Mouse (Mus musculus) bone marrow macrophage, adult 2 months (primary cell): Measurements from ENCODE around the gene Ift172.

Source experiments
- CTCF ChIP-seq: IDR thresholded peaks from 2 replicates; pipeline ENCODE4 v1.5.1; 2012; ENCODE audit warnings: low read depth, mild to moderate bottlenecking, low read length, moderate library complexity
- POLR2A ChIP-seq: IDR thresholded peaks from 2 replicates; pipeline ENCODE4 v1.6.1; 2012; ENCODE audit warnings: mild to moderate bottlenecking, low read depth, low read length, borderline replicate concordance

- TF ChIP-seq POLR2A (no peak), CTCF (no peak)
Observed at GRCm38 (mm10) chr5:31291361-31291688, 409 bp upstream of the Ift172 start.
